Mouse (Mus musculus): ENCODE data around the gene Ms4a8a.
"Not testable (repeated sequence)": the region's sequence is repeated elsewhere in the genome, so short reads cannot be mapped to it uniquely, and the experiment has no call there.

Gene Ms4a8a

GRCm38 (mm10) chr19:11080934-11081333, at the start of gene Ms4a8a:
Gene Ms4a8a (minus strand): TSS chr19:11081102.
- no peak for DNase-seq (ENCODE audit: low read depth, low spot score)

GRCm38 (mm10) chr19:11129702-11130101, 48.8 kb upstream of the Ms4a8a start:
- no peak for DNase-seq (ENCODE audit: low read depth, low spot score)

- not testable (repeated sequence) for DNase-seq (ENCODE audit: low read depth, low spot score)
Observed at GRCm38 (mm10) chr19:11121016-11121420, 40.1 kb upstream of the Ms4a8a start.

GRCm38 (mm10) chr19:11119338-11119737, 38.4 kb upstream of the Ms4a8a start:
- DNase-seq (ENCODE audit: low read depth, low spot score) = no peak

- no peak for DNase-seq (ENCODE audit: low read depth, low spot score)
Observed at GRCm38 (mm10) chr19:11107746-11108145, 26.8 kb upstream of the Ms4a8a start.

GRCm38 (mm10) chr19:11101880-11102279, 21.0 kb upstream of the Ms4a8a start:
- no peak for DNase-seq (ENCODE audit: low read depth, low spot score)

GRCm38 (mm10) chr19:11098401-11098800, 17.5 kb upstream of the Ms4a8a start:
- DNase-seq (ENCODE audit: low read depth, low spot score) = no peak

- DNase-seq (ENCODE audit: low read depth, low spot score) = not testable (repeated sequence)
Observed at GRCm38 (mm10) chr19:11092131-11092530, 11.2 kb upstream of the Ms4a8a start.

GRCm38 (mm10) chr19:11070364-11070763, 10.5 kb downstream of the Ms4a8a start:
- DNase-seq (ENCODE audit: low read depth, low spot score) = no peak

GRCm38 (mm10) chr19:11065202-11065875, 15.6 kb downstream of the Ms4a8a start:
- no peak for DNase-seq (ENCODE audit: low read depth, low spot score)

- DNase-seq (ENCODE audit: low read depth, low spot score) = no peak
Observed at GRCm38 (mm10) chr19:11060900-11061299, 20.0 kb downstream of the Ms4a8a start.

- no peak for DNase-seq (ENCODE audit: low read depth, low spot score)
Observed at GRCm38 (mm10) chr19:11059967-11060366, 20.9 kb downstream of the Ms4a8a start.

GRCm38 (mm10) chr19:11055700-11056099, 25.2 kb downstream of the Ms4a8a start:
- not testable (repeated sequence) for DNase-seq (ENCODE audit: low read depth, low spot score)

GRCm38 (mm10) chr19:11053277-11053676, 27.6 kb downstream of the Ms4a8a start:
- DNase-seq (ENCODE audit: low read depth, low spot score) = no peak

GRCm38 (mm10) chr19:11052877-11053276, 28.0 kb downstream of the Ms4a8a start:
- DNase-seq (ENCODE audit: low read depth, low spot score) = no peak

GRCm38 (mm10) chr19:11050286-11050685, 30.6 kb downstream of the Ms4a8a start:
- DNase-seq (ENCODE audit: low read depth, low spot score) = no peak

- no peak for DNase-seq (ENCODE audit: low read depth, low spot score)
Observed at GRCm38 (mm10) chr19:11049426-11049825, 31.5 kb downstream of the Ms4a8a start.

- no peak for DNase-seq (ENCODE audit: low read depth, low spot score)
Observed at GRCm38 (mm10) chr19:11048503-11048902, 32.4 kb downstream of the Ms4a8a start.

- no peak for DNase-seq (ENCODE audit: low read depth, low spot score)
Observed at GRCm38 (mm10) chr19:11048009-11048408, 32.9 kb downstream of the Ms4a8a start.

GRCm38 (mm10) chr19:11044996-11045711, 35.7 kb downstream of the Ms4a8a start:
- peak; percentile 71 for DNase-seq (ENCODE audit: low read depth, low spot score)

- no peak for DNase-seq (ENCODE audit: low read depth, low spot score)
Observed at GRCm38 (mm10) chr19:11044671-11044995, 36.3 kb downstream of the Ms4a8a start.

GRCm38 (mm10) chr19:11037570-11037969, 43.3 kb downstream of the Ms4a8a start:
- no peak for DNase-seq (ENCODE audit: low read depth, low spot score)

- no peak for DNase-seq (ENCODE audit: low read depth, low spot score)
Observed at GRCm38 (mm10) chr19:11022382-11022781, 58.5 kb downstream of the Ms4a8a start.

Data from R1 (cell line).